Mouse (Mus musculus) lung, postnatal 0 days (tissue): ENCODE measurements around the gene Themis2.
"Not testable (repeated sequence)": the region's sequence is repeated elsewhere in the genome, so short reads cannot be mapped to it uniquely, and the experiment has no call there.

Source experiments
- CTCF ChIP-seq: IDR thresholded peaks from 2 replicates; pipeline ENCODE4 v1.5.1; 2016; ENCODE audit warnings: antibody characterized with exemption, mild to moderate bottlenecking
- EP300 ChIP-seq: IDR thresholded peaks from 2 replicates; pipeline ENCODE4 v1.6.1; 2016; ENCODE audit warnings: antibody characterized with exemption, mild to moderate bottlenecking, control low read depth

DNA sequence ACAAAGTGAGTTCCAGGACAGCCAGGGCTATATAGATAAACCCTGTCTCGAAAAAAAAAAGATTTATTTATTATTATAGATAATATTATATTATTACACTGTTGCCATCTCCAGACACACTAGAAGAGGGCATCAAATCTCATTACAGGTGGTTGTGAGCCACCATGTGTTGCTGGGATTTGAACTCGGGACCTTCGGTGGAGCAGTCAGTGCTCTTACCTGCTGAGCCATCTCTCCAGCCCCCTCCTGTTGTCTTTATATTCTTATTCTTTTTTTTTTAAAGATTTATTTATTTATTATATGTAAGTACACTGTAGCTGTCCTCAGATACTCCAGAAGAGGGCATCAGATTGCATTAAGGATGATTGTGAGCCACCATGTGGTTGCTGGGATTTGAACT is 2.5 kb upstream of the Themis2 start:
- not testable (repeated sequence) for TF ChIP-seq CTCF, EP300
